Mouse (Mus musculus): ENCODE results near the gene Mast4. TPM values are rescaled to one million over a fixed set of nuclear protein-coding genes. Genes with fewer than 3 reads are reported as not detected.

Gene Mast4
- polyA plus RNA-seq, 1 experiment = 3.7 TPM

DNA sequence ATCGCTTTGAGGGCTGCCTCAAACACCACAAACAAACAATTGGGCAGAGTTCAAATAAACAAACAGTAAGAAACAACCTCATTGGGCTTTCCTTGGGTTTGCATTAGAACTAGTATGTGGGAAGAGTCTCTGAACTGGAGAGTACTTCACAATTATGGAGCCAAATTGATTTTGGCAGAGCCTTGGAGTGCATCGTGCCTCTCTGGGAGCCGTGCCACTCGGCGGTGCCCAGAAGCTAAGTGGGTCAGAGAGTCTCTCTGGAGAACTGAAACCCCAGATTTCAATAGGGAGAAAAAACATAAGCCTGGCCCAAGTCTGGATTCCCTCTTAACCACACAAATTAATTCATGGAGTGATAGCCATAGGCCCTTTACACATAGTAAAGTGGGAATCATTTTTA, 400.6 kb downstream of the Mast4 start:
- Histone ChIP-seq H3K4me3 (ENCODE audit: insufficient read depth, low read depth, low read length) (no peak overlapping the region), H3K4me1 (ENCODE audit: control insufficient read depth, insufficient read depth, insufficient read length, low read length) (peaks cover 10% of the 10 kb centered on the region; the same call in 1 of the 2 replicates), H3K27ac (replicated peaks; ENCODE audit: low read depth, low read length) (no peak overlapping the region)

DNA sequence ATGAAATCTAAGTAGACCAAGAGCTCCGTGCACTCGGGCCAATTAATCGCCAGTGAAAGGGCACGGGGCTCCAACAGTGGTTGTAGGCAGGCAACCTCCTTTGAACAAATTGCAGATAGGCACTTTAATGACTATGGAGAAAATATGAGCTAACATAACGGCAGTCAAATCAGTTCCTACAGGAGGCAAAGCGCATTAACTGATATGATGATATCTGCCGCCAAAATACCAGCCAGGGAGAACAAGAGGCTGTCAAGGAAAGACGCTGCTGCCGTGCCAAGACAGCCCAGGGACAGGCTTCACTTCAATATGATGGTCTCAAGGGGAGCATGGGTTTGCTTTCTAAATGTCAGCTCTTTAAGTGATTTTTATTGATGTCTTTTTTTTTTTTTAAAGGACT, 401.9 kb downstream of the Mast4 start:
- Histone ChIP-seq H3K27ac (replicated peaks; ENCODE audit: low read depth, low read length) (no peak overlapping the region), H3K4me1 (ENCODE audit: control insufficient read depth, insufficient read depth, insufficient read length, low read length) (peaks cover 17% of the 10 kb centered on the region; the same call in 1 of the 2 replicates), H3K4me3 (ENCODE audit: insufficient read depth, low read depth, low read length) (no peak overlapping the region)

- peaks cover 19% of the 10 kb centered on the region; the same call in 1 of the 2 replicates for H3K4me1 ChIP-seq (ENCODE audit: control insufficient read depth, insufficient read depth, insufficient read length, low read length)
Measured at GRCm38 (mm10) chr13:102931951-102932350, 402.3 kb downstream of the Mast4 start.

GRCm38 (mm10) chr13:102925844-102926598, 408.3 kb downstream of the Mast4 start:
- peaks cover 9% of the 10 kb centered on the region; the same call in 1 of the 2 replicates for H3K4me1 ChIP-seq (ENCODE audit: control insufficient read depth, insufficient read depth, insufficient read length, low read length)
- no peak overlapping the region for H3K27ac ChIP-seq (replicated peaks; ENCODE audit: low read depth, low read length)
- H3K4me3 ChIP-seq (ENCODE audit: insufficient read depth, low read depth, low read length) = no peak overlapping the region

More at GRCm38 (mm10) chr13:102931951-102932350, 402.3 kb downstream of the Mast4 start:
- Histone ChIP-seq H3K4me3 (ENCODE audit: insufficient read depth, low read depth, low read length) (no peak overlapping the region), H3K27ac (replicated peaks; ENCODE audit: low read depth, low read length) (no peak overlapping the region)

- Histone ChIP-seq H3K27ac (replicated peaks; ENCODE audit: low read depth, low read length) (no peak overlapping the region), H3K4me1 (ENCODE audit: control insufficient read depth, insufficient read depth, insufficient read length, low read length) (no peaks in the 10 kb centered on the region), H3K4me3 (ENCODE audit: insufficient read depth, low read depth, low read length) (no peak overlapping the region)
Measured at GRCm38 (mm10) chr13:102919741-102920140, 414.6 kb downstream of the Mast4 start.

DNA sequence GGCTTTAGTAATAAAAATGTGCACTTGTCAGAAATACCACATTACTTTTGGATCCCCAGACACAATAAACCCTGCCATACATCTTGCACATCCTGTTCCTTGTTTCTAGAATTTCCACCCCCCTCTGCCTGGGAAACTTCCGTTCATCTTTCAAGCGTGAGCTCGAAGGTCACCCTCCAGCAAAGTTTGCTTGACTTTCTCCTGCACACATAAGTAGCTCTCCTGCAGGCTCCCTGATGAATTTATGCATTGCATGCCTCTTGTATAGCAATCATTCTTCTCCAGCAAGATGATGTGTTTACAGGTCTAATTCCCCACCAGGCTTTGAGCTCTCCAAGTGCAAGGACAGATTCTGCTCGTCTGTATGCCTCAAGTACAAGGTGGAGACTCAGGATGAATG, 415.7 kb downstream of the Mast4 start:
- H3K4me3 ChIP-seq (ENCODE audit: insufficient read depth, low read depth, low read length) = no peak overlapping the region
- H3K4me1 ChIP-seq (ENCODE audit: control insufficient read depth, insufficient read depth, insufficient read length, low read length) = no peaks in the 10 kb centered on the region
- no peak overlapping the region for H3K27ac ChIP-seq (replicated peaks; ENCODE audit: low read depth, low read length)

DNA sequence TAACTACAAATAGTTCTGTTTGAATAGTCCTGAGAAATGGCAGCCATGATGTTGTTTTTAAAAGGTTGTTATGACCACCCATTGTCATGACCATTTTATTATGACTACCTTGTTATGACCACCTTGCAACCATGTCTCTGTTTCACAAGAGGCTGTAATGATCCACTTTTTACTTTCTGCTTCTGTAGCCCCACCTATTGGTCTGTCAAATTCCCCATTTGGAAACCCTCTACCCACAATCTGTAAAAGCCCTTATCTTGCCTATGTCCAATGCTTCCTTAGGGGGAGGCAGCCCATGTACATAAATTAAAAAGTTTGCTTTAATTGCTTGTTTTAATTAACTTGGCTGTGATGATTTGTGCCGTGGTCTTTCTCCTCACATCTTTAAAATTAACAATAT, 419.0 kb downstream of the Mast4 start:
- no peaks in the 10 kb centered on the region for H3K4me1 ChIP-seq (ENCODE audit: control insufficient read depth, insufficient read depth, insufficient read length, low read length)
- no peak overlapping the region for H3K27ac ChIP-seq (replicated peaks; ENCODE audit: low read depth, low read length)
- no peak overlapping the region for H3K4me3 ChIP-seq (ENCODE audit: insufficient read depth, low read depth, low read length)

GRCm38 (mm10) chr13:102914800-102915199, 419.5 kb downstream of the Mast4 start:
- no peak overlapping the region for H3K27ac ChIP-seq (replicated peaks; ENCODE audit: low read depth, low read length)
- H3K4me1 ChIP-seq (ENCODE audit: control insufficient read depth, insufficient read depth, insufficient read length, low read length) = no peaks in the 10 kb centered on the region
- H3K4me3 ChIP-seq (ENCODE audit: insufficient read depth, low read depth, low read length) = no peak overlapping the region

- H3K27ac ChIP-seq (replicated peaks; ENCODE audit: low read depth, low read length) = no peak overlapping the region
- no peaks in the 10 kb centered on the region for H3K4me1 ChIP-seq (ENCODE audit: control insufficient read depth, insufficient read depth, insufficient read length, low read length)
- no peak overlapping the region for H3K4me3 ChIP-seq (ENCODE audit: insufficient read depth, low read depth, low read length)
Measured at GRCm38 (mm10) chr13:102913919-102914318, 420.4 kb downstream of the Mast4 start.

DNA sequence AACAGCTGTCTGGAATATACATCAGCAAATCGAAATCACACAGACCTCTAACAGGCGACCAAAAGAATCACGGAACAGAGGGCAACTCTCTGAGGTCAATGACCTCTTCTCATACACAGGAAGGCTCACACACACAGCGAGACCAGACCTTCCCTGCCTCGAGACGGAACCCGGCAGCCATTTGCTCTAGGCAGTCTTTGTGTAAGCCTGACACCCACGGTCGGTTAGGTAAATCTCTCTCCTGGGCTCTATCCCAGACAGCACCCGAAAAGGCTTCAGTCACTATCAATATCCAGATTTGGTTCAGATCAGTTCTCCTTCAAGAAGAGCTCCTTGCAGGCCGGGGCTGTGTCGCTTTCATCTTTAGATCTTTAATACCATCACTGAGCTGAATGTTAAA, 421.4 kb downstream of the Mast4 start:
- Histone ChIP-seq H3K27ac (replicated peaks; ENCODE audit: low read depth, low read length) (no peak overlapping the region), H3K4me1 (ENCODE audit: control insufficient read depth, insufficient read depth, insufficient read length, low read length) (no peaks in the 10 kb centered on the region), H3K4me3 (ENCODE audit: insufficient read depth, low read depth, low read length) (no peak overlapping the region)

- no peak overlapping the region for H3K4me3 ChIP-seq (ENCODE audit: insufficient read depth, low read depth, low read length)
- no peaks in the 10 kb centered on the region for H3K4me1 ChIP-seq (ENCODE audit: control insufficient read depth, insufficient read depth, insufficient read length, low read length)
Measured at GRCm38 (mm10) chr13:102909654-102910418, 424.5 kb downstream of the Mast4 start.

GRCm38 (mm10) chr13:102906661-102907009, 427.7 kb downstream of the Mast4 start:
- Histone ChIP-seq H3K4me1 (ENCODE audit: control insufficient read depth, insufficient read depth, insufficient read length, low read length) (peaks cover 7% of the 10 kb centered on the region; the same call in 1 of the 2 replicates), H3K27ac (replicated peaks; ENCODE audit: low read depth, low read length) (peak overlapping the region; percentile 90), H3K4me3 (ENCODE audit: insufficient read depth, low read depth, low read length) (peak overlapping the region; percentile 83)

More at GRCm38 (mm10) chr13:102909654-102910418, 424.5 kb downstream of the Mast4 start:
- no peak overlapping the region for H3K27ac ChIP-seq (replicated peaks; ENCODE audit: low read depth, low read length)

GRCm38 (mm10) chr13:102906004-102906660, 428.2 kb downstream of the Mast4 start:
- Histone ChIP-seq H3K4me1 (ENCODE audit: control insufficient read depth, insufficient read depth, insufficient read length, low read length) (peaks cover 8% of the 10 kb centered on the region; the same call in 1 of the 2 replicates), H3K4me3 (ENCODE audit: insufficient read depth, low read depth, low read length) (peak overlapping the region; percentile 83), H3K27ac (replicated peaks; ENCODE audit: low read depth, low read length) (peak overlapping the region; percentile 90)

DNA sequence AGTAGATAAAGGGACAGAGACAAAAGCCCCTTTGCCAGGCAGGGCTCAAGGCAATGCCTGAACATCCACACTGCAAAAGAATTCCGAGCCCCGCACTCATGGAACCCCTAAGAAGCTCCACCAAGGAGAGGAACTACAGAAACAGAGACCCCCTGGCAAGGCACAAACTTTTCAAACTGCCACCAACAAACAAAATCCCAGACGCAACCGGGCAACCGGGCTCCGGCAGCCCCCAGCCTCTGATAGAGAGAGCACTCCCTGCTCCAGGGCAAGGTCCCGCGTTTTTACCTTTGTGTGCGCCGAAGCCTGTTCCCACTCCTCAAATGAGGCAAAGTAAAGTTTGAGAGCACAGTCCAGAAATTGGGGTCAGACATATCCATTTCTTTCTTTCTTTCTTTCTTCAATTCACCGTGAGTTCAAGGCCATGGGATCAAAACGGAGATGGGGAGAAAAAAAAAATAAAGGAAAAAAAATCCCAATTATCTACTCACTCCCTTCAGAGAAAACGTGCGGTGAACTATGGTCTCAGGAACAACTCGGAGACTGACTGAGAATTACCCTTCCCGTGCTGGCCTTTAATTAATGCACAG, 428.8 kb downstream of the Mast4 start:
- Histone ChIP-seq H3K4me1 (ENCODE audit: control insufficient read depth, insufficient read depth, insufficient read length, low read length) (peaks cover 14% of the 10 kb centered on the region; the same call in 1 of the 2 replicates), H3K27ac (replicated peaks; ENCODE audit: low read depth, low read length) (peak overlapping the region; percentile 90), H3K4me3 (ENCODE audit: insufficient read depth, low read depth, low read length) (peak overlapping the region; percentile 83)

- Histone ChIP-seq H3K4me3 (ENCODE audit: insufficient read depth, low read depth, low read length) (peak overlapping the region; percentile 38), H3K27ac (replicated peaks; ENCODE audit: low read depth, low read length) (peak overlapping the region; percentile 34; the same call in 1 of the 2 replicates)
Measured at GRCm38 (mm10) chr13:102903689-102904088, 430.6 kb downstream of the Mast4 start.

More at GRCm38 (mm10) chr13:102903689-102904088, 430.6 kb downstream of the Mast4 start:
- H3K4me1 ChIP-seq (ENCODE audit: control insufficient read depth, insufficient read depth, insufficient read length, low read length) = peaks cover 21% of the 10 kb centered on the region

All from brown adipose tissue, adult 24 weeks (tissue).